Mouse (Mus musculus) liver, adult (tissue): ENCODE results near the gene Nbea.

Experiments
- GATA4 ChIP-seq: IDR thresholded peaks from 2 replicates; pipeline ENCODE4 v1.6.1; 2014; ENCODE audit warnings: mild to moderate bottlenecking, low read length; ENCODE audit not compliant: insufficient replicate concordance

Gene Nbea

DNA sequence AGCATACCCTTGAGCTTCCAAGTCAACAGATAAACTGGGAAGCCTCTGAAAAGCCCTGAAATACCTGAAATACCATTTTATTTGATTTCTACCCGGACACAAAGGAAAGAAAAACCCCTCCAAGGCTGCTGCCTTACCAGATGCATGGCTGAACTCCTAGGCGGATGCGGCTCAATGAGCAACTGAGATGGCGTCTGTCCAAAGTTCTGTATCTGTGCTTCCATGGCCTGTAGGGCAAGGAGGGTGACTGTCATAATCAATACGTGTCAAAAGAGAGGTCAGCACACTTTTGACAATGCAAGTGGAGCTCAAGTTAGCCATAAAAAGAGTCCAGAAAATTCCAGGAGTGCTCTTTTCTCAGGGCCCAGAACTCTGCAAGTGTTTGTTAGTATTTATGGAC is 534.0 kb downstream of the Nbea start:
- TF ChIP-seq GATA4: no peak

DNA sequence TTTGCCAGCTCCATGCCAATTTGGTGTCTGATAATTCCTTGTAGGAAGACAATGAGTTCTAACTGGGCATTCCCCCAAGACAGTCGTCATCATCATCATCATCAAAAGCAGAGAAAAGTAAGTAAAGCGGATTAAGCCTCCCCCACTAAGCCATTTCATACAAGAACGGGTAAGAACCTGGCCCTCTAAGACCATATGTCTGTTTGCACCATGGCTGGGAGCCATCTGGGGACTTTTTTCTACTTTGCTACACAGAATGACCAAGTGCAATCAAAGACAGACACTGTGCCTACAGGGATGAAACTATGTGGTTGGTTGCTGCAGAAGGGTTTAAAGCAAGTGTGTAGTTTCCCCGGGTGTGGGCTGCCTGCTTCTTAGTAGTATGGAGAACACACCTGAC is 535.2 kb downstream of the Nbea start:
- TF ChIP-seq GATA4: no peak

DNA sequence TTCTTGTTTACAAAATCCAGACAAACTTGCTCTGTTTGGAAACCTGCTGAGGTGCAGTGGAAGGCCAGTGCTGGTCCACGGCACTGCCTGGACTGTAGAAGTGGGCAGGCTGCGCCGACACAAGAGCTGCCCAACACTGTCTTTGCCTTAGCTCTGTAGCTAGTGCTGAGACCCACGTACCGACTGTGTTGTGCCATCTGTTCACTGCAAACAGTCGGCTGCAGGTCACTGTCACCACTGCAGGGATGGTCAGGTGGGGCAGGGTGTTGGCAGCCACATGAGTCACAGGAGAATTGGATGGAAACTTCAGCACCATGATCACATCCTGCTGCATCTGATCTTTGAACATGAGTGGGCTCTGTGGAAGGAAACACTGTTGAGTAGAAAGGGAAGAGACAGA is 536.3 kb downstream of the Nbea start:
- TF ChIP-seq GATA4: no peak

DNA sequence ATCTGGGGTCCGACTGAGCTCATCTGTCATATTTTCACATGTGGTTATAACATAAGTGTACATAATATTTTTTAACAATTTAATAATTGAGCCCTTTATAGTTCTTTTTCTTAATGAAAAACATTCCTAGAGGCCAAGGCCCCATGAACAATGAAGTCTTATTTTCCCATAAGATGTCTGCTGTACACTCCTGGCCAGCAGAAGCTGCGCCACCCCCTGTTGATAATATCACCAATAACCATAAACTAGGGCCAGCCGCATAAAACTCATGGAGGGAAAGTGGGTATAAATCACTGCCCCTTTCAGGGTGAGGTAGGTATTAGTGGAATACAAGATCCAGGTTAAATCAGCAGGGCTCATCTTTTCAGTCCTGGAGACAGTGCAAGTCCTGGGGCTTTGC is 537.1 kb downstream of the Nbea start:
- TF ChIP-seq GATA4: no peak

DNA sequence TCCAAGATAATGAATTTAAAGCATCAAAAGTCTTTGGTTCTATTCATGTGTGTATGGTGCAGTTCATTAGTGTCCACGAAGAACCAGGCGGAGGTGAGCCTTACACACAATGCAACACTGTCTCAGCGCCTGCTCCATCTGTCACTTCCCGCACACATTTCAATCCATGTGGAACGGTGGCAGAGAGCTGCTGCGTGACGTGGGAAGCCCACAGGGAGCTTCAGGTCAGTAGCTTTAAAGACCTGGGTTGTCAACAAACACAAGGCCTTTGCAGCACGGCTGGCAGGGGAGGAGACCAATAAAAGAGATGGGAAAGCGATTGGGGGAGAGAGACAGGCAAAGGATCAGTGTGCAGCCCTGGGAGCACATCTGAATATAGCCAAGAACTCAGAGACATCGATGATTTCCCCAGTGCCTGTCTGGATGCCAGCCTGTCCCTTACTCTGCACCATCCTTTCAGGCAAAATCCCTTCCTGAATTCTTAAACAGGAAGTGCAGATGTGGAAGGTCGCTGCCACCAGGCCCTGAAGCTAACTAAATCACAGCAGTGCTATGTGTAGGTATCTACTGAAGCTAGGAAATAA is 539.4 kb downstream of the Nbea start:
- TF ChIP-seq GATA4: no peak

DNA sequence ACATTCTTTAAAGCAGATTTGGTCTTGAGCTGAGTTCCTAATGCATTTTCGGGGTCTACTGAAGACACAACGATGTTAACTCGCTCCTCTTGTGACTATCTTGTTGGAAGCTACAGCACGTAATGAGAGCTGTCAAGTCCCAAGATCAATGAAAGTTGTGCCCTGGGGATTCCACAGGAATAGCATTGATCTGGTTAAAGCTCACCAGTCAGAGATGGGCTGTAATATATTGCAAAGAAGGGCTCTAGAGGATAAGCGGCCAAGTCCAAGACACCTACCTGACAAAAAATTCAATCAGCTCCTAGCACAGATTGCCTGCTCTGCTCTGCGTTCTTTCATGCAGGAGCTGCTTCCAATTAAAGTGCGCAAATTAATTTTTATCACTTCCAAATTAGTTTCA is 545.8 kb downstream of the Nbea start:
- TF ChIP-seq GATA4: no peak

DNA sequence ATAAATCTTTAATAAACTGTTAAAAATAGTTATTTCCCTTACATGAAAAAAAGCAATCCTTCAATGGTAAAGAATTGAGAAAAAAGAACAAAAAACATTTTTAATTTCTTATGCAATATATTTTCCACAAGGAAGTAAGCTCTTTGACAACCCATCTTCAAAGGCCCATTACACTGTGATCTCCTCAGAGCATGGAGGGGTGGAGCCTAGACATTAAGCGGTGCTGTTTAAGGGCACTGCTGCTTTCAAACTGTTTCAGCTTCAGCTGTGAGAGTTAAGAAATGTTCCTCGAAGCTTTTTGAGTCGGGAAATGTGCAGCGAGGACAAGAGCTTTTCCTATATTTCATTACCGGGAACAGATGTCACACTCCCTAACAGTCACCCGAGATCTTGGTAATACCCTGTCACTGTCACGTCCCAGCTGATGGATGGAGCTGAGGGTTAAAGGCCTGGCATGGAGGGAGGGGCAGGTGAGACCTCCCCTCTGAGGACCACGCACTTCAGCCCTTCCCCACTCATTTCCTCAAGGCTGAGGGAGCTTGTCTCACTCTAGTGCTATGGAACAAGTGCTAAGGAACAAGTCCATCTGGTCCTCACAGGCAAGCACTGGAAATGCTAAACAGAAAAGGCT is 547.8 kb downstream of the Nbea start:
- no peak for TF ChIP-seq GATA4

DNA sequence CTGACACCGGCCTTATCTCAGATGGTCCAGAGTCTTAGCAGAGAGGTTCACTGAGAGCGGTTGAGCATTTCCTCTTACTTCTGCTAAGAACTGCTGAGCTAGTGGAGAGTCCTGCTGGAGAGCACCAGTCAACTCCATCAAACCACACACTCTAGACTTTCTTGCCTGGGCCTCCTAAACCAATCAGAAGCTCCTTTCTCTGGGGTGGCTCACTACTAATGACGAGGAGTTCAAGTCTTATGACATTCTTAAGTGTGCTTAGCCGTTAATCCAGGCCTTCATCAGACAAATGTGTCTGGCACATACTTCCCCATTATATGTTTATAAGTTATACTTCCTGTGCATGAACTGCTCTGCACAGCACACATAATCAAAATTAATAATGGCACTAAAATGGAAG is 556.4 kb downstream of the Nbea start:
- TF ChIP-seq GATA4: no peak

DNA sequence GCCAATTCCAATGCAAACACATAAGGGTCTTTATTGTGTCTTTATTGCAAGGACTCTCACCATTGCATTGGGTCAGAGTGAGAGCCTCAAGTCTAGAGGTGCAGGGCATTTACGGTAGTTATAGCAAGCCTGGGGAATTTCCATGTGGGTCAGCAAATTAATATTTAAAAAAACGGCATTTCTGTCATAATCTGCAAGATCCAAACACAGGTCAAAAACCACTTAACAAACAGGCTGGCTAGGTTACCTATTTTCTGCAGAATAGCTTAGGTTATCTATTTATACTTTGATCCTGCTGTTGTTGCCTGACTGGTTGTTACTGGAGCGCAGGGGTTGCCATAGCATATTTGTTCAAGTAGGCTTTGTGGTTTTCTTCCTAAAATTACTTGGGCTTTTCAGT is 565.1 kb downstream of the Nbea start:
- TF ChIP-seq GATA4: no peak

DNA sequence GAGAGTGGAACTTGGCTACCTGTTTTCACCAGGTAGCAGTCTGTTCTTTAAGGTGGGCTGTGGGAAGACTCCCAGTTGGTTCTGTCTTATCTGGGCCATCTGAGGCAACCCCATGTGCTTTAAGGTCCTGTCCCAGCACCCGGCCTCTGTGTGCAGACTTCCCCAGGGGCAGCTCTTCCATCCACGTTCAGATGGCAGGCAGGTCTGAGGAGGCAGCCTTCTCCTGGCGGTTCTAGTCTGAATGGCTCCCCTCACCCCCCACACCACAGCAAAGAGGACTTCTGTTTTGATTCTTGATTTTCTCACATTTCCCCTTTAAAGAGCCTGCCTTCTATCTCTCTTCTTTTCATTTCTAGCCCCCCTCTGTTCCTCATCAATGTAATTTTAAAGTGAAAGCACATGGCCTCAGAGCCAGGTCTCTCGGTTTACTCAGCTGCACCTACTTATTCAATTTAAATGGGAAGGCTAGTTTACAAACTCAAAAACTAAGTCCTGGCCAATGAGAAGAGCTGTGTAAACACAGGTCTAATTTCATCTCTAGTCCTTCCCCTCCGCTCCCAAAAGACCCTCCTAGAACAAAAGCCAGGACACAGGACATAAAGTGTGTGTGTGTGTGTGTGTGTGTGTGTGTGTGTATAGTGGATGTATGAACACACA is 570.9 kb downstream of the Nbea start:
- TF ChIP-seq GATA4: no peak

DNA sequence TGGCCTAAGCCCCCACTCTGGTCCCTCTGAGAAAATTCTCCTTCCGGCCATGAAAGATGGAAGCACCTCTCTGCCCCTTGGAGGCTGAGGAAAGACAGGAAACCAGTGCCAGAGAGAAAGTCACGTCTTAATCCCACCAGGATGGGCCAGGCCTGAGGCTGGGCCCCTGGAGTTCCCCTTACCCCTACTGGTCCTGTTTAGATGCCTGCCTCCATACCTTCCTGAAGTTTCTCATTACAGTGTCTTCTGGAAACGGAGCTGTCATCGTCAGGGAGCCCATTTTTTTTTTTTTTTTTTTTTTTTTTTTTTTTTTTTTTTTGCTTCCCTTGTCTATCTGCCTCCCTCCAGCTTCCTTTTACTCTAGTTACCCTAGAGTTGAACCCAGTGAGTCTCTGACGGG is 571.5 kb downstream of the Nbea start:
- TF ChIP-seq GATA4: no peak

DNA sequence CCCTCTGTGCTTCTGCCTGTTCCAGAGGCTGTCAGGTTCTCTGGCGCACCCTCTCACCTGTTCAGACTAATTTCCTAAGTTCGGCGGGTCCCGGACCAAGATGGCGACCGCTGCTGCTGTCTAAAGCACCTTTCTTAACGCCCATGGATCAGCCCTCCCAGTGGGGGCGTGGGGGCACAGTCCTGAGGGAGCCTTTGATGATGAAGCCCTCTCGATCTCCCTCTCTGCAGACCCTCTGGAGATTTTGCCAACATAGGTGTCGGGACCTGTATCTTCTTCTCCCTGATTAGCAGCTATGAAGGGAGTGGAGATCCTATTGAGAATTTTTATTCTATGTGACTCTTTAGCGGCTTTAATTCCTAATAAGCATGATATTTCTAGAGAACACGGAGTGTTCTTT is 573.3 kb downstream of the Nbea start:
- TF ChIP-seq GATA4: no peak

DNA sequence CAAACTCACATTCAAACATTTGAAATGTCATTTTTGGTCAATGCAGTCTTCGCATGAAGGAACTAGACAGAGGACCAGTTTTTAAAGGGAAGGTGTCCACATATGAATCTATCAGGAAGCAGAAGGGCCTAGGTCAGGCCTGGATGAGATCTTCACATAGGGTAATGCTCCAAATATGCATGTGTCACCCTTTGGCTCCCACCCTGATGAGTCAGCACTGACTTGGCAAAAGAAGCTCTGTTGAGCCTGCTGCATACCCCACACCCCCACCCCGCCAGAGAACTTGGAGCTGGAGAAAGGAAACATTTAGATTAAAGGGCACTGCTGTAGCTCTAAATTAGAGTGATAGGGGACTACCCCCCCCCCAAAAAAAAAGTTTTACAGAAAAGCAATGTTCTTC is 583.2 kb downstream of the Nbea start:
- TF ChIP-seq GATA4: no peak

DNA sequence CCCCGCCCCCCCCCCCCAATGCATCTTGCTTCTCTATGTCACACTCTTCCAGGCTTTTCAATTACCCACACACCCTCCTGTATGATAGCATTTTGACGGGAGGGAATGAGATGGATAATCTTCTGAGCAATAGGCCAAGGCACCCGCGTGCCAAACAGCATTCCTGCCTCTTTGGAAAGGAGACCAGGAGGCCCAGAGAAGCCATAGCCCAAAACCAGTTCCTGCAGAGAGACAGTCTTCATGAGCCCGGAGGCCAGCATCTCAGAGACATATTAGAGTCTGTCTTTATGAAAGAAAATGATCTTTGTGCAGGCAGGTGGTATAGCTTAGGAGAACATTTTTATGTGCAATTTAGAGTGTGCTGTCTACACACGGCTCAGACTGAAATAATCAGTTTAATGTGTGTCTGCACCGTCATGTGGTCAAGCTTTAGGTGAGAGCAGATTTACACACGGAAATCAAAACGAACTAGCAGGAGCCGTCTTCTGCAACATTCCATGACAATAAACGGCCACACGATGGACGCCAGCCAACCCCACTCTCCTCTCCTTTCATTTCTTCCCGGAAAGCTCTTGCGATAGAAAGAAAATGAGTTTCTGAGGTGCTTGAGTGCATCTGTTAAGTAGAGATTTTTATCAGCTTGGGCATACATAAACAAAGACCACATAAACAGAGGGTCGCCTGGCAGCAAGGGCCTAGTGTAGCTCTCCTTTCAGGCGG is 584.0 kb downstream of the Nbea start:
- TF ChIP-seq GATA4: no peak

DNA sequence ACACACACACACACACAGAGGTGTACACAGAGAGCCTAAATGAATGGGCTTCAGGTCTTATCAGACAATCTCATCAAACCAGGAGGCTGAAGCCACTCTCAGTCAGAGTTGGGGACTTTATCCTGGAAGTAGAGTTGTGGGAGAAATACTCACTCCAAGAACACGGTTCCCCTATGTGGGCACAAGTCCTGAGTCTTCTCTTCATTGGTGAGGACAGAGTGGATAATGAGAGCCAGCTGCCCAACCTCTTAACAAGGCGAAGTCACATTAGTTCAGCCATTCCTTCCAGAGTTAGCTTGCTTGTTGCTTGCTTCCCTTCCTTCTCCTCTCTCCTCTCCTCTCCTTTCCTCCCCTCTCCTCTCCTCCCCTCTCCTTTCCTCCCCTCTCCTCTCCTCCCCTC is 584.8 kb downstream of the Nbea start:
- TF ChIP-seq GATA4: no peak

DNA sequence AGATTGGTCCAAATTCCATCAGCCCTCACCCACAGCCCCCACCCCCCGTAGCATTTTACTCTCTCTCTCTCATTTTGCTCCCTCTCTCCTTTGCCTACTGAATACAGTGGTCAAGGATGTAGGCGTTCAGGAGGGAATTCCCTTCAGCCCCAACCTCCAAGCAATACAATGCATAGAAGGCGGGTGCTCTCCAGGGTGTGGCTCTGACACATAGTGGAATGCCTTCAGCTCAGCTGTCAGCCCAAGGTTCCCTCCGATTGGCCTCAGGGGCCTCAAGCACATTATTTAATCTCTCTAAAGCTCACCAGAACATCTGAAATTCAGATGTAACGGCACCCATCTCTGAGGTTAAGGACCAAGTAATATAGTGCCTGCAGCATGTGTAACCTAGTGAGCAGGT is 590.2 kb downstream of the Nbea start:
- TF ChIP-seq GATA4: no peak

DNA sequence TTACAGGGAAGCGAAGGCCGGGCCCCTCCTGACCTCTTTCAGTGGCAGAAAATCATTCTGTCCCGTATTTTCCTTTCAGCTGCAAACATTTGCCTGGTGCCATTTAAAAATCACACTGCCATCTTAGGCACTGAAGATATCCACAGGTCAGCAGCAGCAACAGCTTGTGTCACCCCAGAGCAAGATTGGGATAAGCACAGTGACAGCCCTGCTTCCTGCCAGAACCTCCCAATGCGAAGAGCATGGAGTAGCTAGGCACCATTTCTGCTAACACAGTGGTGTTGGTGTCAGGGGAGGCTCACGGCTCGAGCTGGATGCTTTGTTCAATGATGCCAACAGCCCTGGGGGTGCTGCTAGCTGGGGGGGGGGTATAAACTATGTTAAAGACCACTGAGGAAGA is 592.8 kb downstream of the Nbea start:
- no peak for TF ChIP-seq GATA4

DNA sequence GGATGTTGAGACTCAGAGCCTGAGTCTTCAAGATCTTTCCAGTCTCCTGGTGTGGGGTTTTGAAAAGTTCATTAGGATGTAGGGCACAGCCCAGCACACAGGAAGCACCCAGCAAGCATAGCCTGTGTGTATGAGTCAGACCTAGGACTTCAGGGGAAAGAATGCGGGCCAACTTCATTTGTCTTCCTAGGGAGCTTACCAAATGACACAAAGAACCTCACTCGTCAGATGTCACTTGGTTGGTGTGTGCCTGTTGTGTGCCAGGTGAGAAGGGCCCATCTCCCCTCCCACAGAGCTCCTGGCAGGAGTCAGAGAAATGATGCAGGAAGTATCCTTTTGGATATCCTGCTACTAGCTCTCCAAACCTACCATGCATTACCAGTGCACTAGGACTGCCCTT is 593.2 kb downstream of the Nbea start:
- TF ChIP-seq GATA4: no peak
